Mouse (Mus musculus) cerebellum, adult 9-11 months (tissue): ENCODE results near the gene Hint1.

Source experiments
- DNase-seq: peaks from one replicate; pipeline ENCODE4 v3.0.0; 2022

Hint1 gene

GRCm38 (mm10) chr11:54897470-54897869, 31.3 kb downstream of the Hint1 start:
- DNase-seq = no peak

GRCm38 (mm10) chr11:54899657-54900056, 33.5 kb downstream of the Hint1 start:
- DNase-seq = no peak

- DNase-seq = peak; percentile 77
These were observed 36.4 kb downstream of the Hint1 start, which contains the start of gene Gpx3 for GRCm38 (mm10) chr11:54902333-54903323. Gene Gpx3 (plus strand): TSS chr11:54902453.

GRCm38 (mm10) chr11:54903339-54903738, 37.2 kb downstream of the Hint1 start:
- DNase-seq = no peak

- no peak for DNase-seq
These were observed 37.9 kb downstream of the Hint1 start for GRCm38 (mm10) chr11:54903940-54904706.

- no peak for DNase-seq
These were observed 38.9 kb downstream of the Hint1 start for GRCm38 (mm10) chr11:54905086-54905485.

GRCm38 (mm10) chr11:54905931-54906330, 39.7 kb downstream of the Hint1 start:
- DNase-seq = no peak

GRCm38 (mm10) chr11:54906466-54906865, 40.3 kb downstream of the Hint1 start:
- no peak for DNase-seq

GRCm38 (mm10) chr11:54907259-54907658, 41.1 kb downstream of the Hint1 start:
- no peak for DNase-seq

- no peak for DNase-seq
These were observed 43.1 kb downstream of the Hint1 start for GRCm38 (mm10) chr11:54909273-54909672.

GRCm38 (mm10) chr11:54910081-54910665, 44.0 kb downstream of the Hint1 start:
- no peak for DNase-seq

GRCm38 (mm10) chr11:54911201-54911600, 45.0 kb downstream of the Hint1 start:
- DNase-seq = no peak

GRCm38 (mm10) chr11:54911671-54912502, 45.7 kb downstream of the Hint1 start:
- no peak for DNase-seq

- DNase-seq = no peak
These were observed 46.5 kb downstream of the Hint1 start for GRCm38 (mm10) chr11:54912503-54913316.

GRCm38 (mm10) chr11:54913841-54914240, 47.7 kb downstream of the Hint1 start:
- no peak for DNase-seq

- no peak for DNase-seq
These were observed 51.3 kb downstream of the Hint1 start for GRCm38 (mm10) chr11:54917461-54917860.

- no peak for DNase-seq
These were observed 52.1 kb downstream of the Hint1 start for GRCm38 (mm10) chr11:54918273-54918672.
